Mouse (Mus musculus): Measurements from ENCODE around the gene Gpha2. TPM values are rescaled to one million over a fixed set of nuclear protein-coding genes. Genes with fewer than 3 reads are reported as not detected.

Gpha2 gene
- total RNA-seq (2015; ENCODE audit: low replicate concordance) (not detected in 2 replicates), total RNA-seq (2017; ENCODE audit: low replicate concordance) (not detected in 2 replicates)

- ATAC-seq (replicated peaks; ENCODE audit: low FRiP score, poor library complexity, severe bottlenecking): no peak
Measured at GRCm38 (mm10) chr19:6226135-6226534, at the start of gene Gpha2. Gene Gpha2, plus strand, starts transcription at chr19:6226380.

- no peak for ATAC-seq (replicated peaks; ENCODE audit: low FRiP score, poor library complexity, severe bottlenecking)
Measured at GRCm38 (mm10) chr19:6178775-6179174, 47.4 kb upstream of the Gpha2 start.

DNA sequence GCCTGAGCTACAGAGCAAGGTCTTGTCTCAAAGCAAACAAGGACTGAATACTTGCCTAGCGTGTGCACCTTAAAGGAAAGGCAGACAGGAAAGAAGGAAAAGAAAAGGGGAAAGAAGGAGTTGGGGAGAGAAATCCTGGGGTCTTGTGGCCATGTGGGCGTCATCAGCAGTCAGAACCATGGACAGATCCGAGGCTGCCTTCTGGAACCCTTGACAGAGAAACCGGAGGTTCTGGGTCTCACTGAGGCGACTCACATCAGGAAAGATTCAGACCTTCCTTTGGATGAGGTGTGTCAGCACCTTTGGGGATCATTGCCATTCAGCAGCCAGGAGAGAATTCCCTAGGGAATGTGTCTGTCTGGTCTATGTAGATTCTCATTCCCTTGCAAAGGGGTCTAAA is 44.6 kb upstream of the Gpha2 start:
- ATAC-seq (replicated peaks; ENCODE audit: low FRiP score, poor library complexity, severe bottlenecking): no peak

DNA sequence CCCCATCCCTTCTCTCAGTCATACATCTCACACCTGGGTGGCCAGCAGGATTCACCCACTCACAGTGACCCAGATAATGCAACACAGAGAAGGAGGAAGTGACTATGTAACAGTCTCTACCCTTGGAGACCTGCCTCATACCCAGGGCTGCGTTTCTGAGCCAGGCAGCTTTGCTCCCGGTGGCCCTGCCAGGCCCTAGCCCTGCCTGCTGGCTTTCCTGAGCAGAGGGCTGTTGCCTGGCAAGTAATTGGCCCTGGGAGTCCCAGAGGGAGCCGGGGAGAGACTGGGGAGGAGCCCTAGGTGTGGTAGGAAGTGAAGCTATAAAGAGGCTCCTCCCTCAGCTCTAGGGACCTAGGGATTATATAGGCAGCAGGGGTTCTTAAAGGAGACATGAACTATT is 43.6 kb upstream of the Gpha2 start:
- ATAC-seq (replicated peaks; ENCODE audit: low FRiP score, poor library complexity, severe bottlenecking): no peak

GRCm38 (mm10) chr19:6184131-6184530 is 42.0 kb upstream of the Gpha2 start, which contains the start of gene Majin:
Gene Majin, plus strand, starts transcription at chr19:6184388.
- no peak for ATAC-seq (replicated peaks; ENCODE audit: low FRiP score, poor library complexity, severe bottlenecking)

- no peak for ATAC-seq (replicated peaks; ENCODE audit: low FRiP score, poor library complexity, severe bottlenecking)
Measured at GRCm38 (mm10) chr19:6204265-6204664, 21.9 kb upstream of the Gpha2 start.

DNA sequence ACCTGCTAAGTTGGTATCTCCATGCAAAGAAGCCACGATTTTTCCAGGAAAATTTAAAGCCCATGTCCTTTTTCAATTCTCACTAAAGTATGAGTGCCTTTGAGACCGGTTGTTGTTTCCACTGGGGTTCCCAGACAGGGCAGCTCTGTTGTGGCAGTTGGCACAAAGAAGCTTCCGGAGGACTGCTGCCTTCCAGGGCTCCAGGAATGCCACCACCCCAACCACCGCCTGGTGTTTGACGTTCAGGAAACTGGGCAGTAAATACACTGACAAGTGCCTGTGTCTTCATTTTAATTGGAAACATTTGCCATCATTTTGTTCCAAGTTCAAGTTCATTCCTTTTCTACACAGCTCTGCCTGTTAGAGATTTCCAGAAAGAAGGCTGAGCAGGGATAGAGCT is 19.5 kb upstream of the Gpha2 start:
- no peak for ATAC-seq (replicated peaks; ENCODE audit: low FRiP score, poor library complexity, severe bottlenecking)

- ATAC-seq (replicated peaks; ENCODE audit: low FRiP score, poor library complexity, severe bottlenecking): no peak
Measured at GRCm38 (mm10) chr19:6216046-6216705, 10.0 kb upstream of the Gpha2 start.

DNA sequence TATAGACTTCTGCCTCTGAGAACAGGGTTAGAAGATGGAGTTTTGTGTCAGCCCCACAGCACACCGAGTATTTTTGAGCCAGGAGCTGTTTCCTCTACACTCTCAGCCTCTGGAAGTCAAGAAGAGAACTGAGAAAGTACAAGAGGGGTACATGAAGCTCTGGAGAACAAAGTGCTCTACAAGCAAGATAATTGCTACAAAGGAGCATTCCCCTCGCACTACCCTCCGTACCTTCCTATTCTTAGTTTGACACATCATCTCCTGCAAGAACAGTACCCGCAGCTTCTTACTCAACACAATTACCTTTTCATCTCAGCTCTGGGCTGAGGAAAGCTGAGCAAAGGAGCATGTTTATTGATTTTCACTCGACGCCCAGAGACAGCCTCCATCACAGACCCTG is 7.6 kb upstream of the Gpha2 start:
- no peak for ATAC-seq (replicated peaks; ENCODE audit: low FRiP score, poor library complexity, severe bottlenecking)

- ATAC-seq (replicated peaks; ENCODE audit: low FRiP score, poor library complexity, severe bottlenecking): no peak
Measured at GRCm38 (mm10) chr19:6226763-6227162, 583 bp downstream of the Gpha2 start.

GRCm38 (mm10) chr19:6227864-6228263 is 1.7 kb downstream of the Gpha2 start:
- no peak for ATAC-seq (replicated peaks; ENCODE audit: low FRiP score, poor library complexity, severe bottlenecking)

GRCm38 (mm10) chr19:6230411-6230810 is 4.2 kb downstream of the Gpha2 start:
- no peak for ATAC-seq (replicated peaks; ENCODE audit: low FRiP score, poor library complexity, severe bottlenecking)

DNA sequence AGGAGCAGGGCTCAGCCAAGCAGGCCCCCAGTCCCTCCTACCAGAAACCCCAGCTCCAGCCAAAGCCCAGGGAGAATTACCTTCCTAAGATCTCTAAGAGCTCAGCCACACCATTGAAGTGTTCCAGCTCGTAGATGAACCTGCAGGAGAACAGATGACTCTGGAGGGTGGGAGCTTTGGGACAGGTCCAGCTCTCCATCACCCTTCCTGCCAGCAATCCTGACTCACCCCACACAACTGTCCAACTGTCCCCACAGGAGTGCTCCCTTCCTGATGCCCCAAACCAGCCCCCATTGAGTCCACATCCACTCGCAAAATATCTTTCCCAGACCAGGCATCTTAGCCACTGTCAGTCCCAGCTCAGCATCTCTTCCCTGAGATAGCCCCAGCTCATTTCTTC is 4.9 kb downstream of the Gpha2 start:
- ATAC-seq (replicated peaks; ENCODE audit: low FRiP score, poor library complexity, severe bottlenecking): no peak

DNA sequence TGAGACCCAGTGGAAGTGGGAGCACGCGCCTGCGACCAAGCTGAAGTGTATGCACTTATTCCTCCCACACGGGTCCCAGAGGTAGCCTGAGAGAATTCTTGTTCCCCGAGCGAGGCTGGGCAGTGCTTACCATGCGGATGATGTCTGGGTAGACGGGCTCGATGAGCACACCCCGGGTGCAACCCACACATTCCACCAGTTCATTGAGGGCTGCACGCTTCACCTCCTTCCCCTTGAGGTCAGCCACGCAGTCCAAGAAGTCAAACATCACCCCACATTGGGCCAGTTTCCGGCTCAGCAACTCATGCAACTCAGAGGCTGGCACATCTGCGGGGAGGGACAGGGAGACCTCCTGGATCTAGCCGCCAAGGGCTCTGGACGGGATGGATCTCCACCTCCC is 7.5 kb downstream of the Gpha2 start:
- no peak for ATAC-seq (replicated peaks; ENCODE audit: low FRiP score, poor library complexity, severe bottlenecking)

GRCm38 (mm10) chr19:6234337-6235083 is 8.3 kb downstream of the Gpha2 start:
- ATAC-seq (replicated peaks; ENCODE audit: low FRiP score, poor library complexity, severe bottlenecking): peak; percentile 81

DNA sequence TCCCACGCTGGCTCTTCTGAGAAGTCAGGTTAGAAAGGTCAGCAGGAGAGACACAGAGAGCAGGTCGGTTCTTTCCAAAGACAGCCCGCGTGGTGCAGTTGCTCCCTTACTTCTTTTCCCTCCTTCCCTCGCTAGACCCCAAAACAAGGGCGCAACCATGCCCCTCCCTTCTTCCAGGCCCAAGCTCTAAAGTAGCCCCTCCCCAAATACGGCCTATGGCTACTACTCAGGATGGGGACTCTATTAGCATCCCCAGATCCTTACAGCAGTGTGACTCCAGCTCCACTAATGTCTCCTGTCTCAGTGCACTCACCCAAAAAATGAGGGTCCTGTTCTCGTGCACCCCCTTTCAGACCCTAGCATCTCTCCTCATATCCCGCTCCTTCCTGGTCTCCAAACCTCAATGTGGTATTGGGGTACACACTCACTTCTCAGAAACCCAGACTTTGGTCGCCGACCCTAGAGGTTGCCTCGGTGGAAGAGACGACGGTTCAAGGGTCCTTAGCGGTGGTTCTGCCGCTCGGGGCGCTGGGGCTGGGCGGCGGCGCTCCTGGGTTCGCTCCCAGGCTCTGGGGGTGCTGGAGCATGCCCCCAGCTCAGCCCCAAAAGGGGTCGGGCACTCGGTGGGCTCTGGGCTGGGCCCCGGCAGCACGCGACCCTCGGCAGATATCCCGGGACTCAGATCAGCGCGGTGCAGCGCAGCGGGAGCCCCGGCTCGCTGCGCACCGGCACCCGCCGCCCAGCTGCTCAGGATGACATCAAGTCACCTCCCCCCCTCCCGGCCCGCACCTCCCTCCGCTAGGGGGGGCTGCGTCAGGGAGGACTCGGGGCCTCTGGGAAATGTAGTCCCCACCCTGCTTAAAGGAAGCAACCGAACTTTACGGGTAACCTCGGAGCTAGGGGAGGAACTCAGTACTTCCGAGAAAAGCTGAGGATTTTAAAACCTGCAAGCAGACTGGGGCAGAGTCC is 9.2 kb downstream of the Gpha2 start, which contains the start of gene Ppp2r5b:
Ppp2r5b (minus strand) TSS at position 789 of the 969 bp plus-strand sequence.
- ATAC-seq (replicated peaks; ENCODE audit: low FRiP score, poor library complexity, severe bottlenecking): peak; percentile 66

DNA sequence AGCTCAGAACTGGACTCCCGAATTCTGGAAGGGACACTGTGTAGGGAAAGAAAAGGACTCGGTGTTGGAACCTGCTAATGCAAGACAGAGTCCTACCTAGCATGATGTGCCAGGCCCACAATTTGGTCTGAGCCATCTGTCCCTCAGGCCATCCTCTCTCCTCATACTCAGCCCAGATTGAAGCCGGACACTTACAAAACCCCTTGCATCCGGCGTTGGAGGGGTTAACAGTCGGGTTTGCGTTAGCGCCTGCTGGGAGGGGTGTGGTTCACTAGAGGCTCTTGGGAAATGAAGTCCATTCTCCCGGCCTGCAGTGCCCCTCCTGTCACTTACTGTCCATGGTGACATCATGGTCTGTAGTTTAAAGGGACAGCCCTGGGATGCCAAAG is 9.9 kb downstream of the Gpha2 start:
- ATAC-seq (replicated peaks; ENCODE audit: low FRiP score, poor library complexity, severe bottlenecking): peak; percentile 72

DNA sequence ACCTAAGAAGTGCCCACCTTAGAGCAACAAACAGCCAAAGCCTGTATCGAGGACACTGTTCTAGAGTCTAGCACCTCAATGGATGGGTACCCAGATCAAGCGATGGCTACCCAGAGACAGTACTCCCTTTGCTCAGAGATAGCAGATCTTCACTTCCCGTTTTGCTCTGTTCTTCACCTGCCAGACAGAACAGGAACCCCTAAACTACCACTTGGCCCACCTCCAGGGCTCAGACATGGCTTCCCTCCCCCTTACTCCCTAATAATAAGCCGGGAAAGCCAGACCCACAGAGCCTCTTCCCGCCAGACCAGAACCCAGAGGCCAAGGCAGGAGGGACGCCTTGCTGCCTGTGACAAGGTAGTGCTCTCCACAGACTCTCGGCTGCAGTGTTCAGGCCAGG is 10.7 kb downstream of the Gpha2 start:
- no peak for ATAC-seq (replicated peaks; ENCODE audit: low FRiP score, poor library complexity, severe bottlenecking)

- ATAC-seq (replicated peaks; ENCODE audit: low FRiP score, poor library complexity, severe bottlenecking): no peak
Measured at GRCm38 (mm10) chr19:6238740-6239139, 12.6 kb downstream of the Gpha2 start.

GRCm38 (mm10) chr19:6240136-6240535 is 14.0 kb downstream of the Gpha2 start:
- ATAC-seq (replicated peaks; ENCODE audit: low FRiP score, poor library complexity, severe bottlenecking): peak; percentile 27

Data from erythroblast, adult 5-6 weeks (primary cell).